Mouse (Mus musculus): ENCODE results near the gene Dnajb2. TPM values are rescaled to one million over a fixed set of nuclear protein-coding genes. Genes with fewer than 3 reads are reported as not detected.

Dnajb2 gene
- polyA plus RNA-seq, 2 experiments = 12.5 to 21.1 TPM

DNA sequence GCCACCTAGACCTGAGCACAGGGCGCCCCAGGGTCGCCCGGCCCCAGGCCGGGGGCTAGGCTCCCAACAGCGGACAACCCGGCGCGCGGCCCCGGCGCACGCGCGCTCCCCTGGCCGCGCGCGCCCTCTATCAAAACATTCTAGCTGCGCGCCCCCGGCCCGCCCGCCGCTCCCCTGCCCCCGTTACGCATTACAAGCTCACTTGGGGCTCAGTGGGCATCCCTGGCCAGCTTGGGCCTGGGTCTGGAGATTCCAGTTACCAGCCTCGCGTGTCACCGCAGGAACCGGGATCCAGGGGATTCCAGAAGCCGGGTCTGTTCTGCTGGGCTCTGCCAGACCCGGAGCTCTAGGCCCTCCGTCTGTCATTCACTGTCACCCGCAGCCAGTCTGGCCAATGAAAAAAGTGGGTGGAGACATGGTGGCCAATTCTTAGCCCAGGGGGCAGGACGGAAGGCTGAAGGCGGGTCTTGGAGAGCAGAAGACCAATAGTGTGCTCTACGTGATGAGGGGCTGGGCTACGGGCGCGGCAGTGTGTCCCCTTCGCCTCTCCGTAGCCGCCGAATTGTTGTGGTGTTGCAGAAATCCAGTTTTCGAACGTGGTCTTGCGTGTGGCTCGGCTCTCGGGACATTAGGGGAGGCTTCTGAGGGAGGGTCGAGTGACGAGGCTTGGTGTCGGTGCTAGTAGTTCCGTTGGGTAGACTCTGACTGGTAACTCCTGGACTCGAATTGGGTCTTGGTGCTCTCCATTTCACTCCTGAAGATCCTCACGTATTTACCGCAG is 44.4 kb upstream of the Dnajb2 start, which contains the start of the genes Ankzf1 and Atg9a:
TSS of gene Ankzf1 (plus strand) at position 530 of the 781 bp plus-strand sequence.
TSS of gene Atg9a (minus strand) at position 575 of the 781 bp plus-strand sequence.
- Histone ChIP-seq H3K9ac (replicated peaks) (peak within 1 kb of the TSS; percentile 91), H3K4me3 (ENCODE audit: insufficient read depth in 1 of 2, low read depth in 2 of 2, low read length in 2 of 2) (peak within 1 kb of the TSS; percentile 89 to 93), H3K4me2 (ENCODE audit: low read depth) (peak within 1 kb of the TSS; percentile 98), H3K9me3 (ENCODE audit: control insufficient read depth, low read length) (no peaks in the 10 kb centered on the region), H3K27me3 (ENCODE audit: control insufficient read depth, insufficient read depth, low read length) (no peaks in the 10 kb centered on the region), H3K36me3 (replicated peaks; ENCODE audit: control insufficient read depth, insufficient read depth, low read depth) (peaks cover 25% of the 10 kb centered on the region), H3K27ac (peak within 1 kb of the TSS; percentile 85), H3K4me1 (replicated peaks; ENCODE audit: control insufficient read depth in 2 of 2, insufficient read depth in 2 of 2, low read length in 1 of 2) (peaks cover 21 to 22% of the 10 kb centered on the region in 2 experiments)
- DNase-seq (ENCODE audit: low read depth in 3 of 3, low spot score in 3 of 3) (peak; percentile 98 to 99 (median 98)), ATAC-seq (ENCODE audit: insufficient read depth) (peak; percentile 98)
- WGBS (ENCODE audit: insufficient replicate concordance) = under 1% methylated on average over 56 of the region's 56 CpGs
- TF ChIP-seq CTCF (IDR thresholded peaks at IDR 0.05; ENCODE audit: low read depth) = peak; percentile 15; the same call in 1 of the 2 replicates
- TF ChIP-seq EP300 (IDR thresholded peaks at IDR 0.05; ENCODE audit: low read depth) = no peak

DNA sequence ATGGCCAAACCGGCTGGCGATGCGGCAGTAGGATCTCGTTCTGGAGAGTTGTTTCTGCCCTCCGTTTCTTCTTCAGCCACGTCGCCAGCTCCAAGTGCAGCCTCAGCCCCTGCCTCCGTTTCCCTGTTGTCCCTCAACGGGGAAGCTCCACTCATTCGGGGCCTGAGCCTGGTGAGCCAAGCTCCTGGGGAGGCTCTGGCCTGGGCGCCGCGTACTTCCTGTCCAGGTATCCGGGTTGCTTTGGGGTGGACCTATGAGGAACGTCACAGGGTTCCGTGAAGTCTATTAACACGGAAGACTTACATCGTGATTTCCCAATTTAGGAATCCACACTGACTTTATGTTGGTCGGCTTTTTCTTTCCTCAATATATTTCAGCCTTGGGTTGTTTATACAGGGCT is 43.8 kb upstream of the Dnajb2 start:
- DNase-seq (ENCODE audit: low read depth in 3 of 3, low spot score in 3 of 3) (no peak), ATAC-seq (ENCODE audit: insufficient read depth) (peak; percentile 39; the same call in 1 of the 2 replicates)
- H3K4me1 ChIP-seq (replicated peaks; ENCODE audit: control insufficient read depth in 2 of 2, insufficient read depth in 2 of 2, low read length in 1 of 2) = peaks cover 21 to 22% of the 10 kb centered on the region in 2 experiments
- peak overlapping the region; percentile 89 to 93 for H3K4me3 ChIP-seq (ENCODE audit: insufficient read depth in 1 of 2, low read depth in 2 of 2, low read length in 2 of 2)
- peak overlapping the region; percentile 85 for H3K9ac ChIP-seq (replicated peaks)
- H3K27ac ChIP-seq = peak overlapping the region; percentile 85
- no peaks in the 10 kb centered on the region for H3K9me3 ChIP-seq (ENCODE audit: control insufficient read depth, low read length)
- TF ChIP-seq EP300 (IDR thresholded peaks at IDR 0.05; ENCODE audit: low read depth) = no peak
- TF ChIP-seq CTCF (IDR thresholded peaks at IDR 0.05; ENCODE audit: low read depth) = no peak
- H3K27me3 ChIP-seq (ENCODE audit: control insufficient read depth, insufficient read depth, low read length) = no peaks in the 10 kb centered on the region
- H3K4me2 ChIP-seq (ENCODE audit: low read depth) = peak overlapping the region; percentile 98
- peaks cover 18% of the 10 kb centered on the region for H3K36me3 ChIP-seq (replicated peaks; ENCODE audit: control insufficient read depth, insufficient read depth, low read depth)
- WGBS (ENCODE audit: insufficient replicate concordance) = 0% methylated on average over 19 of the region's 19 CpGs

DNA sequence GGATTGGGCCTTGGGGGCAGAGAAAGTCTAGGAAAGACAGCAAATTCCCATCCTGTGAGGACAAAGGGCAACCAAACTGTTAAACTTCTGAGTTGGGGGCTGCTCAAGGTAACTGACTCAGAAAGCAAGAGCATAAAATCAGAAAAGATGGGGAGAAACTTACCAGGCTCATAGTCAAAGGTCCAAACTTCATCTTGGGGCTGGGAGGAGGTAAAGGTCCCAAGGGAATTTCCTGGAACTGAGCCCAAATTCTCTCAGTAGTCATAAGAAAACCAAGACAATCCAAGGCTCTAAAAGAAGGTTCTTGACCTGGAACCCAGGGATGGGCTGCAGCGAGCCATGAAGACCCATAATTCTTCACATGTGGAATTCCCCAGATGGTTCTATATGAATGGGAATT is 35.0 kb upstream of the Dnajb2 start:
- Histone ChIP-seq H3K27me3 (ENCODE audit: control insufficient read depth, insufficient read depth, low read length) (no peaks in the 10 kb centered on the region), H3K4me2 (ENCODE audit: low read depth) (no peak overlapping the region), H3K9me3 (ENCODE audit: control insufficient read depth, low read length) (no peaks in the 10 kb centered on the region), H3K9ac (replicated peaks) (no peak overlapping the region), H3K4me3 (ENCODE audit: insufficient read depth in 1 of 2, low read depth in 2 of 2, low read length in 2 of 2) (no peak overlapping the region), H3K36me3 (replicated peaks; ENCODE audit: control insufficient read depth, insufficient read depth, low read depth) (peaks cover 13% of the 10 kb centered on the region), H3K27ac (no peak overlapping the region), H3K4me1 (replicated peaks; ENCODE audit: control insufficient read depth in 2 of 2, insufficient read depth in 2 of 2, low read length in 1 of 2) (no peaks in the 10 kb centered on the region)
- WGBS (ENCODE audit: insufficient replicate concordance) = 78% methylated on average over 1 of the region's 1 CpGs
- DNase-seq (ENCODE audit: low read depth in 3 of 3, low spot score in 3 of 3) = no peak
- TF ChIP-seq CTCF (IDR thresholded peaks at IDR 0.05; ENCODE audit: low read depth) = no peak
- no peak for TF ChIP-seq EP300 (IDR thresholded peaks at IDR 0.05; ENCODE audit: low read depth)
- ATAC-seq (ENCODE audit: insufficient read depth) = no peak

DNA sequence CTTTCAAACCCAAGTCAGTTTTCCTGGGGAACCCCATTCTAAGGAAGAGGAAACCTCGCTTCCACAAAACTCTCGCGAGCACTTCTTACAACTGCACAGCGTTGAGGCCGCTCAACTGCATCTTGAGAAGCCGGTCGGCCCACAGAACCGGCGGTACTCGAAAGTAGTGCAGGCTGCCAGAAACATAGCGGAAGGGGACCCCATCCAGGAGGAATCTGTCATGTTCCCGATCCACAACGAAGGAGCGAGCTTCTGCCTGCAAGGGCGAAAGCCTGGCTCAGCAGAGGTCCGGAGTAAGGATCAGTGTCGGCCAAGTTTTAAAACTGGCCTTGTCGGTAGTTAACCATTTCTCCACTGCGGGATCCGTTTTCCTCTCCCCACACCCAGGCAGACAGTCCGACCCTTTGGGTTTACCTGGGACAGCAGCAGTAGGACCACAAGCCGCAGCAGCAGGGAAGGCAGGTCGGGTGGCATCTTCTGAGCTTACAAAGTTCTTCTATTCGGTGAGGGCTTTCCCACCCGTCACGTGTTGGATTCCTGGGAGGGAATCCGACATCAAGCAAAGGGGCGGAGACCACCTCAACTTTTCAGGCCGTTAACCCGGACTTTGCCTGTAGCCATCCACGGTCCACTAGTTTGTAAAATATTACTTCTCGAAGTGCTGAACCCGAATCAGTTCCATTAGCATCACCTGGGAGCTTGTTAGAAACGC is 27.1 kb upstream of the Dnajb2 start:
- DNase-seq (ENCODE audit: low read depth in 3 of 3, low spot score in 3 of 3) = no peak
- 19% methylated on average over 34 of the region's 34 CpGs for WGBS (ENCODE audit: insufficient replicate concordance)

More for the DNA sequence above, 27.1 kb upstream of the Dnajb2 start:
- peaks cover 41 to 48% of the 10 kb centered on the region in 2 experiments for H3K4me1 ChIP-seq (replicated peaks; ENCODE audit: control insufficient read depth in 2 of 2, insufficient read depth in 2 of 2, low read length in 1 of 2)
- H3K9ac ChIP-seq (replicated peaks) = peak overlapping the region; percentile 71
- H3K27me3 ChIP-seq (ENCODE audit: control insufficient read depth, insufficient read depth, low read length) = no peaks in the 10 kb centered on the region
- H3K4me3 ChIP-seq (ENCODE audit: insufficient read depth in 1 of 2, low read depth in 2 of 2, low read length in 2 of 2) = peak overlapping the region; percentile 77 to 82
- TF ChIP-seq CTCF (IDR thresholded peaks at IDR 0.05; ENCODE audit: low read depth) (no peak), EP300 (IDR thresholded peaks at IDR 0.05; ENCODE audit: low read depth) (no peak)
- peak overlapping the region; percentile 75 for H3K4me2 ChIP-seq (ENCODE audit: low read depth)
- peaks cover 17% of the 10 kb centered on the region for H3K36me3 ChIP-seq (replicated peaks; ENCODE audit: control insufficient read depth, insufficient read depth, low read depth)
- ATAC-seq (ENCODE audit: insufficient read depth) = no peak
- H3K9me3 ChIP-seq (ENCODE audit: control insufficient read depth, low read length) = no peaks in the 10 kb centered on the region
- H3K27ac ChIP-seq = no peak overlapping the region

All from liver, embryonic 14.5 days (tissue).